Mouse (Mus musculus) erythroblast, embryonic 14.5 days (primary cell): Measurements from ENCODE around the gene Dnmt3c. TPM values are rescaled to one million over a fixed set of nuclear protein-coding genes. Genes with fewer than 3 reads are reported as not detected.
"Not testable (repeated sequence)": the region's sequence is repeated elsewhere in the genome, so short reads cannot be mapped to it uniquely, and the experiment has no call there.

Experiments
- H3K27me3 ChIP-seq: 2 replicates; pipeline ENCODE4 v1.6.1; 2012; ENCODE audit warnings: inconsistent platforms; ENCODE audit not compliant: control insufficient read depth
- H3K36me3 ChIP-seq: 2 replicates; pipeline ENCODE4 v1.6.1; 2012; ENCODE audit warnings: mild to moderate bottlenecking, inconsistent platforms; ENCODE audit not compliant: control insufficient read depth
- H3K4me1 ChIP-seq: 2 replicates; pipeline ENCODE4 v1.6.1; 2012; ENCODE audit warnings: inconsistent platforms; ENCODE audit not compliant: control insufficient read depth
- H3K4me3 ChIP-seq: replicated peaks from 2 replicates; pipeline ENCODE3; 2012; ENCODE audit warnings: moderate library complexity, mild to moderate bottlenecking, inconsistent platforms
- H3K9me3 ChIP-seq: 2 replicates; pipeline ENCODE4 v1.6.1; 2012; ENCODE audit warnings: low read length, inconsistent platforms, mixed read lengths; ENCODE audit not compliant: control insufficient read depth
- GATA1 ChIP-seq: IDR thresholded peaks from 2 replicates; pipeline ENCODE4 v1.6.1; 2012; ENCODE audit warnings: low read length, inconsistent platforms, mixed read lengths
- TAL1 ChIP-seq: IDR thresholded peaks from 3 replicates; pipeline ENCODE4 v1.6.1; 2012; ENCODE audit warnings: low read length, inconsistent platforms, mixed read lengths
- polyA plus RNA-seq: library from polyadenylated mRNA; stranded (reverse); fragments of >175 nt; gene quantifications from 2 replicates; pipeline ENCODE4 v1.2.3, GENCODE M21; 2012

Gene Dnmt3c
- polyA plus RNA-seq, 1 experiment = not detected

DNA sequence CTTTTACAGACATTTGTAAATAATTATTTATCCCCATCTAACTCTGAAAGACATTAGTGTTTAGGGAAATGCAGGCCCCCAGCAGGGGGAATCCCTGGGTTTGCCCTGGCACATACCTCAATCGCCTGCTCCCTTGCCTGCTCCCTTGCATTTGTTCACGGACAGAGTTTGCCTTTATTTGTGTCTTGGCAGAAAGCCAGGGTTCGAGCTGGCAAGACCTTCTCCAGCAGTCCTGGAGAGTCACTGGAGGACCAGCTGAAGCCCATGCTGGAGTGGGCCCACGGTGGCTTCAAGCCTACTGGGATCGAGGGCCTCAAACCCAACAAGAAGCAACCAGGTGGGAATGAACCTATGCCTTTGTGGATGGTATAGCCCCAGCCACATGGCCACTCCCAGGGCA, 26.3 kb upstream of the Dnmt3c start:
- Histone ChIP-seq H3K27me3 (no peaks in the 10 kb centered on the region), H3K9me3 (no peaks in the 10 kb centered on the region), H3K4me3 (no peak overlapping the region), H3K36me3 (no peaks in the 10 kb centered on the region; the same call in 1 of the 2 replicates), H3K4me1 (peaks cover 4% of the 10 kb centered on the region)
- TF ChIP-seq GATA1 (no peak), TAL1 (no peak)

DNA sequence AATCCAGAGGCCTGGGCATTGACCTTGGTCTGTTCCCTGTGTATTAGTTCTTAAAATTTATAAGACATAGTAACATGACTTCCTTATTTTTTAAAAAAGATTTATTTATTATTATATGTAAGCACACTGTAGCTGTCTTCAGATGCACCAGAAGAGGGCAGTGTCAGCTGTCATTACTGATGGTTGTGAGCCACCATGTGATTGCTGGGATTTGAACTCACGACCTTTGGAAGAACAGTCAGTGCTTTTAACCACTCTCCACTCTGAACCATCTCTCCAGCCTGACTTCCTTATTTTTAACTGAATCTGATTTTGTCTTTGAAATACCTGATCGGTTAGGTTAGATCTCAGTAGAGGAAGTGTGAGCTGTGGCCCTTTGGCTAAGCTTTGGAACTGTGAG, 23.8 kb upstream of the Dnmt3c start:
- Histone ChIP-seq H3K4me1 (peaks cover 13% of the 10 kb centered on the region), H3K36me3 (no peaks in the 10 kb centered on the region; the same call in 1 of the 2 replicates), H3K9me3 (no peaks in the 10 kb centered on the region), H3K4me3 (no peak overlapping the region), H3K27me3 (no peaks in the 10 kb centered on the region)
- TF ChIP-seq TAL1 = no peak
- no peak for TF ChIP-seq GATA1

DNA sequence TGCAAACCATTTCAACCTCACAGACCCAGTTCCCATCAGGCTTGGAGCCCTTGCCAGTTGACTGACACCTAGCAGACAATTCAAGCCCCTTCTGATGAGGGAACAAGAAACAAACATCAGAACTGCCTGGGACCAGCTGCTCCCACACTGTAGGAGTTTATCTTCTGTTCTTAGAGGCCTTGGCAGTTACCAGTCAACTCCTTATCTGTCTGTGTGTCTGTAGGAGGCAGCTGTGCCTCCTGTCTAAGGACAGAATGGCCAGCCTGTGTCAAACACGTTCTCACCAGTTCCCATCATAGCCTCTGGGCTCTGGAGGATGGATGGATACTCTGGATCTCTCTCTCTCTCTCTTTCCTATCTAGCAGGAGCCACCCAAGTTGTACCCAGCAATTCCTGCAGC, 21.1 kb upstream of the Dnmt3c start:
- not testable (repeated sequence) for H3K4me3 ChIP-seq, H3K36me3 ChIP-seq, H3K27me3 ChIP-seq, H3K9me3 ChIP-seq
- H3K4me1 ChIP-seq = peaks cover 13% of the 10 kb centered on the region

DNA sequence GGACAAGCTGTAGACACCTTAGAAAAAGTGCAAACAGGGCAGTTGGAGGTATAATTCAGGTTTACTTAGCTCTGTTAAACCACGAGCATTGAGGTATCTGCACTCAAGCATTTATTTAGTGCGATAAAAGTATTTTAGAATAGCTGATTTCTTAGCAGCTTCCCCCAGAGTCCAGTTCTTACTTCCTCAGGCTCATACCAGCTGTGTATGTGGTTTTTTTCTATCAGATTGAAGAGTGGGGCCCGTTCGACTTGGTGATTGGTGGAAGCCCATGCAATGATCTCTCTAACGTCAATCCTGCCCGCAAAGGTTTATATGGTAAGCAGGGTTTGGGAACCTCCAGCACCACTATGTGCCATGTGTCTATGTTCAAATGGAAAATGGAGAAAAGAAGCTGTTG, 19.5 kb upstream of the Dnmt3c start:
- H3K4me3 ChIP-seq = no peak overlapping the region
- no peaks in the 10 kb centered on the region for H3K27me3 ChIP-seq
- H3K9me3 ChIP-seq = no peaks in the 10 kb centered on the region
- TF ChIP-seq TAL1 = no peak
- TF ChIP-seq GATA1 = no peak
- peaks cover 13% of the 10 kb centered on the region for H3K4me1 ChIP-seq
- H3K36me3 ChIP-seq = no peaks in the 10 kb centered on the region; the same call in 1 of the 2 replicates

DNA sequence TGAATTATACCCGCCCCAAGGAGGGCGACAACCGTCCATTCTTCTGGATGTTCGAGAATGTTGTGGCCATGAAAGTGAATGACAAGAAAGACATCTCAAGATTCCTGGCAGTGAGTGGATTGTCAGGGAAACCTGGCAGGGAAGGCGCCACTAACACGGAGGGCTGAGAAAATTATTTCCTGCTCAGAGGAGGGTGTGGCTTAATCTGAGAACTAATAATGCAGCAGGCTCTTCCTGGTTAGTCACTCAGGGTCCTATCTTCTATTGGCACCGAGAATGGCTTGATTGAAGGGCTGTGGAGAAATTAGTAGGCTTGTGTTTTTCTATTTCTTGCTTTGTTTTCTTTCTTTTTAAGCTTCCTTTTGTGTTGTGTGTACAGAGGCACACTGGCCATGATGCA, 18.9 kb upstream of the Dnmt3c start:
- H3K9me3 ChIP-seq = no peaks in the 10 kb centered on the region
- TF ChIP-seq GATA1 (no peak), TAL1 (no peak)
- H3K4me3 ChIP-seq = no peak overlapping the region
- H3K4me1 ChIP-seq = peaks cover 13% of the 10 kb centered on the region
- H3K36me3 ChIP-seq = no peaks in the 10 kb centered on the region; the same call in 1 of the 2 replicates
- no peaks in the 10 kb centered on the region for H3K27me3 ChIP-seq

DNA sequence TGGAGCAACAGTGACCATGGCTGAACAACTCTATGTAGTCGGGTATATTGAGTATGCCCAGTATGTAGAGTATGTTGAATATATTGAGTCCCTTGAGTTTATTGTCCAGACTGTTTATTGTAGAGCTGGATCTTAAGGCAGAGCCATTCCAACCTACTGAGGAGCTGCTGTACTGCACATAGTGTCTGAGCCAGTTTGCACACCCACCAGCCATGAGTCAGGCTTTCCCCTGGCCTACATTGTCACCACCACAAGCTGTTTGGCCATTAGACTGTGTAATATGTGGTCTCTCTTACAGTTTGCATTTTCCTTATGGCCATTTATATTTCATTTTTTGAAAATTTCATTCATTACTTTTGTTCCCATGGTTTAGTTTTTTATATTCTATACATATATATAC, 16.5 kb upstream of the Dnmt3c start:
- Histone ChIP-seq H3K27me3 (no peaks in the 10 kb centered on the region), H3K4me1 (peaks cover 9% of the 10 kb centered on the region), H3K9me3 (no peaks in the 10 kb centered on the region), H3K4me3 (no peak overlapping the region), H3K36me3 (no peaks in the 10 kb centered on the region)
- TF ChIP-seq GATA1 (no peak), TAL1 (no peak)

DNA sequence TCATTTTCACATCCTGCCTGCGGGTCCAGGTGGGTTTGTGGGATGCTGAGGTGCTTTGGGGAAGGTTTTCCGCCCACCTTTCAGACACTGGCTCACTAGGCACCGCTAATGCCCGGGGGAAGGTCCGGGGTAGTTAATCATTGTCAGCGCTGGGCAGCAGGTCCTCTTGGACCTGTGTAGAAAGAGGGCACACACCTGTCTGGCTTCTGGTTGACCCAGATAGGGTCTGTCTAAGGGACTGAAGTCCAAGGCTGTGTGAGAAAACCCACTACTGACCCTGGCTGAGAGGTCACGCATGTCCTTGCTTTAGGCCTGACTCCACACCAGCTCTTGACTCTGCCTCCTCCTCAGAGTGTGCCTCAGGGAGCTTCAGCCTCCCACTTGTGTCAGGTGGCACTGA, 3.0 kb upstream of the Dnmt3c start:
- H3K27me3 ChIP-seq, H3K4me3 ChIP-seq, H3K9me3 ChIP-seq, H3K4me1 ChIP-seq, H3K36me3 ChIP-seq: not testable (repeated sequence)

DNA sequence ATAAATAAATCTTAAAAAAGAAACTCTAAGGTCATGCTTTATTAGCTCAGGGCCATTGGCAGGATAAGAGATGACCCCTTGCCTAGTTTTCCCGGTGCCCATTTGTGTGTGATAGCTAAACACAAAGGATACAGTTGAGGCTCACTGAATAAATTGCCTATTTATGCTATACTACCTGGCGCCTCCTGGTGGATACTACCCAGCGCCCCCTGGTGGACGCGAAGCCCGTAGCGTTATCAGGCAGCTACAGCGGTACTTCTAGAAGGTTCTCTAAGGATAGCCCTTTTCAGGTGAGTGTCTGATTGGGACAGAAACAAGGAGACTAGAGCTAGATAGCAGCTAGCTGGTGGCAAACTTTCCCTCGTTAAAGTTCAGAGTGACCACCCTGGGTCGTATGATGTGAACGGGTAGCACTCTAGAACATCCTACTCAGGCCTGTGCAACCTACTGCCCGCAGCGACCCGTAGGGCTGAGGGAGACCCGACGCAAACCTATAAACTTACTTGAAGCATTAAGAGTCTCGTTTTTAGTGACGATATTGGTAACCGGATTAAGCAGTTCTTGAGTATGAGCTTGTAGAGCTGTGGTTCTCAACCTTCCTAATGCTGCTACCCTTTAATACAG, 1.9 kb upstream of the Dnmt3c start:
- Histone ChIP-seq H3K4me1 (no peaks in the 10 kb centered on the region; the same call in 1 of the 2 replicates), H3K27me3 (no peaks in the 10 kb centered on the region), H3K9me3 (no peaks in the 10 kb centered on the region), H3K4me3 (no peak overlapping the region), H3K36me3 (no peaks in the 10 kb centered on the region)
- TF ChIP-seq TAL1 (peak; percentile 23; the same call in 1 of the 3 replicates), GATA1 (no peak)

DNA sequence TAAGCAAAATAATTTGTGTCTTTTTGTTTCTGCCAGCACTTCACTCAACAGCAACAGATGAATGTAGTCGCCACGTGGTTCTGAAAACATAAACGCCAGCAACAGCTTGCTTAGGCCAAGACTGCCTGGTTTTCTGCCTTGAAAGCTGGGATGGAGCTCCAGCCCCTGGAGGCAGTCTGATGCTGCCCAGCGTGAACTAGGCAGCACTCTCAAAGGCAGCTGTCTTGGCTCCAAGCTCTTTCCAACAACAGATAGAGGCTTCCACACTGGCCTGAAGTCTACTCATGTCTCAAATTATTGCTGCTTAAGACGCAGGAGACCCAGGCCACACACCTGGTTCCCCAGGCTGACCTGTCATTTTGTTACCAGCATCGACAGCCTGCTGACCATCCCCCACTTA, 6.9 kb downstream of the Dnmt3c start:
- Histone ChIP-seq H3K9me3 (no peaks in the 10 kb centered on the region), H3K36me3 (no peaks in the 10 kb centered on the region), H3K27me3 (peaks cover 4% of the 10 kb centered on the region; the same call in 1 of the 2 replicates), H3K4me3 (no peak overlapping the region), H3K4me1 (no peaks in the 10 kb centered on the region)
- TF ChIP-seq GATA1 (no peak), TAL1 (no peak)

DNA sequence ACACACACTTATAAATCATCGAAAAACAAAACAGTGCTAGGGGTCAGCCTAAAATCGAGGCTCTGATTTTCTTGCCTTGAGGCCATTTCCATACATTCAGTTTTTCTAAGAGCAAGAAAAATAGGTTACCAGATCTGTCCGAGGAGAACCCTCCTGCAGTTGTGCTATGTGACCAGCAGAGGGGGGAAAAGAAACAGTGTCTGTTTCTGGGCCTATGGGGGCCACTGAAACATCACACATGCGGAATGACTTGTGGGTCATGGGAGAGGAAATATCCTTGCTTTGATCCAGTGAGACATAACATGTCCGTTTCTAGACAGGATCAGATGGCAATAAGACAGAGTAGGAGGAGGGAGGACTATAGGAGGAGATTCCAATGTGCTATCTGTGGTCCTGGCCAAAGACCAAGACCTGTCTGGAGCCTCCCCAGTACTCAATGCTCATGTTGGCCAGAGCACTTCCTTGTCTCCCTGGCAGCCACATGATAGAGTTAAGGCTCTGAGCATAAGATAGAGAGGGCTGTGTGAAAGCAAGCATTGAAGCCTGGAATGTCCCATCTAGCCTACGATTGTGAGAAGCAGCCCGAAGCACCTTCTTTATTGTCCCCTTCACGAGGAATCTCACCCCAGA, 14.4 kb downstream of the Dnmt3c start:
- Histone ChIP-seq H3K36me3 (no peaks in the 10 kb centered on the region), H3K4me1 (peaks cover 16% of the 10 kb centered on the region), H3K9me3 (no peaks in the 10 kb centered on the region), H3K27me3 (peaks cover 4% of the 10 kb centered on the region; the same call in 1 of the 2 replicates), H3K4me3 (no peak overlapping the region)
- TF ChIP-seq GATA1 (no peak), TAL1 (no peak)
